Mouse (Mus musculus) right cerebral cortex, postnatal 36 days (tissue): Measurements from ENCODE around the gene Abi3.
"Not testable (repeated sequence)": the region's sequence is repeated elsewhere in the genome, so short reads cannot be mapped to it uniquely, and the experiment has no call there.

Experiments
- DNase-seq, 2 experiments: peaks; one replicate each; pipeline ENCODE4 v3.0.0; 2022; ENCODE audit warnings: low spot score in 2 of 2, mixed read lengths in 1 of 2

The Abi3 gene

DNA sequence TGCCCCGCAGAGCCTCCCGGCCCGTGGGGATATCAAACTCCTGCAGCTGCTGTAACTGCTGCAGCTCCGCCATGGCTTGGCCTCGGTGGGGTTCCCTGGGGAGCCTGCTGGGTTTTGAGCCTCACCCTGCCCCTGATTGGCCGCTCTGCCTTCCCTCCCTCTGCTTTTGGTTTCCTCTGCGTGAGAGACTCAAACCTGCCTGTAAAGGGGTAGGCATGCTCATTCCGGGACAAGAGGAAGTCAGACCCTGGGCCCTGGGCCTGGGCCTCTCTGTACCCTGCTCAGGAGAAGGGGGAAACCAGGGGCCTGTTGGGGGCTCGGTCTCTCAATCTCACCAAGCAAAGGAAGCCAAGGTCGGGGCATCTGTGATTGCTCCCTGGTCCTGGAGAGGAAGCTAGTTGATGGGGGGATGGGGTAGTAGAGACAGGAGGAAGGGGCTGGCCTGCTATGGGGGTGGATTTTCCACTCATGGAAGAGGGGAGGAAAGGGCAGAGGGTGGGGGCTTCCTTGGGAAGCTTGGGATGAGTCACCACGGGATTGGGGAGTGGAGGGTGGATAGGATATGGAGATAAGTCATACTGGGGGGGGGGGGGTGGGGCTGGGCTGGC, at the start of gene Abi3:
Gene Abi3, minus strand, starts transcription at position 403 of the 608 bp plus-strand sequence.
- DNase-seq: no peak

DNA sequence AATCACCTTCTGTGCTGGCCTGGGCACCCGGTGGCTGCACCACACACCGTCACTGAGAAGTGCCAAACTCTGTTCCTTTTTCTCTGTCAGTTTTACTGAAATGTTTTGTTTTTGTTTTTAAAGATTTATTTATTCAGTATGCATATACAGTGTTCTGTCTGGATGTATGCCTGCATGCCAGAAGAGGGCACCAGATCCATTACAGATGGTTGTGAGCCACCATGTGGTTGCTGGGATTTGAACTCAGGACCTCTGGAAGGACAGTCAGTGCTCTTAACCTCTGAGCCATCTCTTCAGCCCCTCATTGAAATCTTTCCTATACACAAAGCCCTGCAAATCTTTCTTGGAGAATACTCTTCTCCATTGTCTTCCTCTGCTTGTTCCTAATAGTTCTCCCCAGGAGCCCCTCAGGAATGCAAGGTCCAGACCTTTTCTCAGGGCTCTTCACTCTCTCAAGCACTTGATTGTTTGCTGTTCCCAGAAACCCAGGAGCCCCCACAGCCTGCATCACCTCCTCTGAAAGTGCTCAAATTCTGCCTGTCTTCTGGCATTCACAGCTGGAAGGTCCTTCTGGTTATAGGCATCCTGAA, 48.3 kb upstream of the Abi3 start:
- no peak for DNase-seq

DNA sequence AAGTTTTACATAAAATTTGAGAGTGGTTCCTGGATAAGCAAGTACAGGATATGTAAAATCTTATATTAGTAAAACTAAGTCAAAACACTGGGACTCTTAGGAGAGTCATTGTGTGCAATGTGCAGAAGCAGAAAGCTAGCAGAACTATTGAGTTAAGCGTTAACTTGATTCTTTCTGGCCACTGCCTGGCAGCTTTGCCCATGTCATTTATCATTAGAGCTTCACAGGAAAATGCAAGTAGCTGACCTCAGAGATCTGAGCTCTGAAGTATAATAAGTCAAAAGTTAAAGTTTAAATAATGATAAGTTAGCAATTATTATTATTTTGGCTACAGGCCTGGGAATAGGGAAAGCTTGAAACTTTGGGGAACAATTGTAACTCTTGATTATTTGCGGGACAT, 37.6 kb upstream of the Abi3 start:
- DNase-seq: not testable (repeated sequence)

DNA sequence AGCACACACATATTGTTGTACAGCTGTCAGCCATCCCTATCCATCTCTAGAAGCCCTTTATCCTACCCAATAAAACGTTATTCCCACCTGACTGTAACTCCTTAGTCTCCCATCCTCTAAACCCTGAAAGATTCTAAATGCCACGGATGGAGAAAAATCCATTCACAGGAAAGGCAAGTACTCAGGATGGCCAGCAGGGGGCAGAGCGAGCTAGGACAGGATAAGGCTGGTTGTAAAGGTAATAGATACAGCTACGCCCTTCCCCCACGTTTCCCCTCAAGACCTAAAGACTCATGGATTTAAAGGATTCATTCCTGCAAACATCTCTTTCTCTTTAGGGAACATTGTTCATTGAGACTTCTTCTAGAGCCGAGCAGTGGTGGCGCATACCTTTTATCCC, 34.0 kb upstream of the Abi3 start:
- DNase-seq: no peak

DNA sequence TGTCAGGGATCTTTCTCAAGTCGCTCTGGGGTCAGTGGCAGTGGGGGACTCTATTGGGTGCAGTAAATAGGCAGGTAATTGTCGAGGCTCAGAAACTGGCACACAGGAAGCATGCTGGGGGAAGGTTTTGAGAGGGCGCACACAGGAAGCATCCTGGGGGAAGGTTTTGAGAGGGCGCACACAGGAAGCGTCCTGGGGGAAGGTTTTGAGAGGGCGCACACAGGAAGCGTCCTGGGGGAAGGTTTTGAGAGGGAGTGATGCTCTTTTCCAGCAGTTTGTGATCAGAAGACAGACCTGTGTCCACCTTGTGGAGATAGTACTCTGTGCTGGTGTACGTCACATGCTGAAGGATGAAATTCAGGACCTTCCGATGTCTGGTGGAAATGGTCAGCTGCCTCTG, 33.5 kb upstream of the Abi3 start:
- DNase-seq: no peak

DNA sequence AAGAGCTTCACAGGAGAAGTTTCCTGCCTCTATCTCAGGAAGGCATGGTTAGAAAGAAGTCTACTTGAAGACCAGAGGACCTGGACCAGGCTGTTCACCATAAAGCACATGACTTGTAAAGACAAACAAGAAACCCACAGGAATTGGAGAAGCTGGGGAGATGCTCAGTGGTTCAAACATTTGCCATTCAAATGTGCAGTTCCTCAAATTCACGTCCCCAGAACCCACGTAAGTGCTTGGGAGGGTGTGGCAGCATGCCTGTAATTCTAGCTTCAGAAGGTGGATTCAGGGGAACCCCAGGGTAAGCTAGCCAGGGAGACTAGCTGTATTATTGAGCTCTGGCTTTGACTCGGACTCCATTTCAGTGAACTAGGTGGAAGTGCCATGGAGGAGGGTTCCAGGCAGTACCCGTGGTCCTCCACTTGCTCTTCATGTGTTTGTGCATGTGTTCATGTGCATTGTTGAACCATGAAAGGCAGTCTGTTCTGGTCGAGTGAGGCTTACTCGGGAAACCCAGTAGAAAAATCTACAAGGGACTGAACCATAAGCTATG, 27.7 kb upstream of the Abi3 start:
- DNase-seq: no peak

DNA sequence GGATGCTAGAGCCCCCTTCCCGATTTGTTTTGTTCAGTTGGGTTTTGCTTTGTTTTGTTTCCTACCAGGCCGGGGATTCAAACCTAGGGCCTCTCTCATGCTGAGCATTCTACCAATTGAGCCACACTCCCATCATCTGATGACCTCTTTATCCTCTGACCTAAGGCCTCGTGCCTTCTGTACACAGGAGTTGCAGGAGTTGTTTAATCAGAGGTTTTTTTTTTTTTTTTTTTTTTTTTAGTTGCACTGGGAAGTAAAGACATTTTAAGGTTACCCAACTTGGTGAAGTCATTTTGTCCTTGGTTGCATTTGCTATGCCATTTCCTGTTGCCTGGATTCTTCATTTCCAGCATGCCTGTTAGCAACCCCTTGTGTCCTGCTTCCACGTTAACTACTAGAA, 27.2 kb upstream of the Abi3 start:
- DNase-seq: no peak

DNA sequence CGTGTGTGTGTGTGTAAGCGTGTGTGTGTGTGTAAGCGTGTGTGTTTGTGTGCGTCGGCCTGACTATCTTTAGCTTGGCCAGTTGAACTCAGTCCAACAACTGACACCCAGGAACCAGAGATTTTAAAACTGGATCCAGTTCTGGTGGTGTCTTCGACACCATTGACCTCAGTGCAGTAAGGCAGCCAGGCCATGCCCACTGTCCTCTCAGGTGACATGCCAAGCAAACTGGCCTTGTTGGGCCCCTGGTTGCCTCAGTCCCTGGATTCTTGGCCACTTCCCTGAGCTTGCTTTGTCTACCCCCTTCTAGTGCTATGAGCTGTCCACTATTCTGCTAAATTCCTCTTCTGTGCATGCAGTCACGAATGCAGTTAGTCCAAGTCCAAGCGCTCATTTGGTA, 19.1 kb upstream of the Abi3 start:
- no peak for DNase-seq

DNA sequence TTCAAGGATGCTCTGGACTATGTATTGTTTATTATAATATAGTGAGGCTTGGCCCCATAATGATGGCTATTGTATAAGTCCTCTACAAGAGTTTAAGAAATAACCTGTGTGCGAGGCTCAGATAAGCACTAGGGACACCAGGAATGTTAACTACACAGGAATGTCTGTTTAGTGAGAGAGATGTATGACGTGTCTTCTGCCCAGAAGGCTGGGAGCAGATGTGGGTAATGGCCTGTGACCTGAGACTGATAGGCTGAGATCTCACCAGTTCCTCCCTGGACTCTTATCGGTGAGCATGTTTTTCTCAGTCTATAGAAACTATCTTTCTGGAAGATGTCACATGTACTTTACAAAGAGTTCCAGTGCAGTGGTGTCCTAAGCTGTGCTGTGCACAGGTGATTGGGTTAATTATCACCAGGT, 17.8 kb upstream of the Abi3 start:
- DNase-seq: no peak

DNA sequence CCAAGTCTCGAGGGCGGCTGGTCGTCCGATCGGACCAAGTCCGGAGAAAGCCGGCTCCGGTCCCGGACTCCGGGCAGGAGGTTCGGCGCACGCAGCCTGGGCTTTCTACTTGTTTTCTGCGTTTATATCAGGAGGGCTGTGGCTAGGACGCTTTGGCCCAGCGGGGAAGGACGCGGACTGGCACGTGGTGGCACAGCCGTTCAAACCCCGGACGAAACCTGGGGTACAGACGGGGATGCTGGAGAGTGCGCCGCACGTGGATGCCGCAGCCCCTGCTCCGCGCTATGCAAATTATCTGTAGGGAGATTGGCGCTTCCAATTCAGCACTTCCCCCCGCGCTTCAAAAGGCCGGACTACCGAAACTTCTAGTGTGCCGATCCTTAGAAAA, 17.2 kb upstream of the Abi3 start:
- DNase-seq: no peak

DNA sequence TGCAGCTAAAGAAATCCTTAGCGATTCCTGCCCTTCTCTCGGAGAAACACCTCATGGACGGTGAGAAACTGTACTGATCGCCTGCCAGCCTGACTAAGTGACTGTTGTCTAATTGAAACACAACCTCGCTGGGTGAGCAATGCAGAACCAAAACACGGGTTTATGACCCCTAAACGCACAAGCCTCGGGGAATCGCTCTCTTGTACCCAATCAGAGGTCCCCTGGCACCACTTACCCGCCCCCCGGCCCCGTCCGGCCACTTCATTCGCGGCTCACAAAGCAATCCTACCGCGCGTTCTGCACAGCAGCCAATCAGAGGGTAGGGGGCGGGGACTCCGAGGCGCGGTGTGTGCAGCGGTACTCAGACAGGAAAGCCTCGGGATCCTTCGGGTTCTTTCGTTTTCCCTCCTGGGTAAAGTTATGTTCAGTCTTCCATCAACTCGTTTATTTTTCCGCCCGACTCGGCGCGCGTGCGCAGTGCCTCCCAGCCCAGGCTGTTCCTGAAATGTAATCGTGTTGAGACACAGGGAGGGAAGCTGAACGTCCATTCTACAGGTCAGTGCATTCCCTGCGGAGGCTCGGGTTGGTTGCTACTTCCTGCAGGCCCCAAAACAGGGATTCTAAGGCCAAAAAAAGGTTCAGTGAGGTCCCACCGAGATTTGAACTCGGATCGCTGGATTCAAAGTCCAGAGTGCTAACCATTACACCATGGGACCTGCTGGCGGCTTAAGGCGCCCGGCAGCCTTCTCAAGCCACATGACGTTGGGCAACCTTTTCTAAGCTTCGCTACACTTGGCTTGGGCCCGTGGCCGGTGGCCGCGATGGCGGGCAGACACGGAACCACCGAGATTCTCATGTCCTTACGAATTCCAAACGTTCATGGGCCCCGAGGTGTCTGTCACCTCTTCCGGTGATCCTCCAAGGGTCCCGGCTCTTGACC, 16.5 kb upstream of the Abi3 start:
- DNase-seq: peak; percentile 95 to 97

DNA sequence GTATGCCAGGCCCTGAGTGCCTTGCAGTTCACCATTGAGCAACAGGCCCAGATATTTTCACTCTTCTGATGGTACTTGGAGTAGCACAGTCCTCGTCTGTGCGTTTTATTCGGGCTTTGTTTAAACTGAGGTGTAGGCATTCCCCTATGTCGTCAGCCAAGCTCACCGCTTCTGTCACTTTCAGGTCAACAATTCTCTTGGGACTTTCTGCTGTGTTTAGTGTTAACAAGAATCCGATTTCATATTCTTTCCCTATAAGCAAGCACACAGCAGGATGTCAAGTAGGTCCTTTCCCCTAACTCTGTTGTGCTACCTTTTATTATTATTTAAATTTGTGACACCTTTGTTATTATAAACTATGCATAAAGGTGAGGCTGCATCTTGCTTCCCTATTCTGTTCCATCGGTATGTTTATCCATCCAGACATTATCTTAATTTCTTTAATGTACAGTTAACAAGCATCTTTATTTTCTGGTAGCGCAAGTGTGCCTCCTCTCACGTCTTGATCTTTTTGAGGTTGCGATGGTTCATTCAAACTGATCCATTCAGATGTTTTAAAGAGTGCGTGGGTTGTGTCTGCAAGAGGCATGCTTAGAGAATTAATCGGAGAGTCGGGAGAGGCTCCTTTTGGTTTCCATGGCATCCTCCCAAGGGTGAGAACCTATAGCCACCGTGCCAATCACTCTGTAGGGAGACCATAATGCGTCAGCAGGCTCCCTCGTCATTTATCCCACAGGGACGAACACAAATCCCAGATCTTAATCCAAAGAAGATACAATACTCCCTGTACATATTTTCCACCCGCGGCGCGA, 15.6 kb upstream of the Abi3 start:
- no peak for DNase-seq

DNA sequence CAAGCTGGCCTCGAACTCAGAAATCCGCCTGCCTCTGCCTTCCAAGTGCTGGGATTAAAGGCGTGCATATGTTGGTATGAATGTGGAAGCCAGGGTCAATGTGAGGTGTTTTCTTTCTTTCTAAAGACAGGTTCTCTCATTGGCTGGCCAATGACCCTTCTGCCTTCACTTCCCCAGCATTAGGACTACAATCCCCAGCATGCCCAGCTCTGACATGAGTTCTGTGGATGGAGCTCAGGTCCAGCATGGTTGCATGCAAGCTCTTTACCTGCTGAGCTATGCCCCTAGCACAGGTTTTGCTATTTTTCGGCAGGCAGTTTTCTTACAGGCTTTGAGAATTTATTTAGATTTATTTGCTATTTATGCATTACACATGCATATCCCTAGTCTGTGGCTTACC, 15.0 kb upstream of the Abi3 start:
- DNase-seq: no peak

DNA sequence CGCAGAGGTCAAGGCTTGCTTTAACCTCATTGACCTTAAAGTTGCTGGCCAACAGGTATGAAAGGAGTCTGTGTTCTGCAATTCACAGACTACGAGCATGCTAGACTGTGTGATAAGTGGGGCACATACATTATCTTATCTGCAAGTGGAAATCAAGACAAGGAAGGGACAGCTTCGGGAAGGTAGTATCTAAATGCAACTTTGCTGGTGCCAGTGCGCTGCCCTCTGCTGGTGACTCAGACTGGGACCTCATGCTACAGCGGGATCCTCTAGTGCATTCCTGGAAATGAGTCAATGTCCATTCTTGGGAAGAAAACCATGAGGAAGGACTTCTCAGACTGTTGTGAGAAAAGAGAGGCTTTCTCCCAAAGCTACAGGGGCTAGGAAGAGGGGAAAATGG, 11.4 kb upstream of the Abi3 start:
- DNase-seq: no peak

DNA sequence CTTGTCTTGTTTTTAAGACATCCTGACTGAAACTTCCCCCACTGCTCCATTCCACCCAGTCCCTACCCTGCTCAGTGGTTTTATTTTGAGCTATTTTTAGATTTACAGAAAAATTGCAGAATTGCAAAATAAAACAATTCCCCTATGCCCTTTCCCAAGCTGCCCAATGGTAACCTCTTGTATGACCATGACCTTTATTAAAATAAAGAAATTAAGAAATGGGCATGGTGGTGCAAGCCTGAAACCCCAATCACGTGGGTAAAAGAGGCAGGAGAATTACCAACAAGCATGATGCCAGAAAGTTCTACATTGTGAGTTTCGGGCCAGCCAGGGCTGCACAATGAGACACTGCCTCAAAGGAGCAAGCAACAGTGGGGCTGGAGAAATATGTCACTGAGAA, 8.6 kb upstream of the Abi3 start:
- DNase-seq: no peak

DNA sequence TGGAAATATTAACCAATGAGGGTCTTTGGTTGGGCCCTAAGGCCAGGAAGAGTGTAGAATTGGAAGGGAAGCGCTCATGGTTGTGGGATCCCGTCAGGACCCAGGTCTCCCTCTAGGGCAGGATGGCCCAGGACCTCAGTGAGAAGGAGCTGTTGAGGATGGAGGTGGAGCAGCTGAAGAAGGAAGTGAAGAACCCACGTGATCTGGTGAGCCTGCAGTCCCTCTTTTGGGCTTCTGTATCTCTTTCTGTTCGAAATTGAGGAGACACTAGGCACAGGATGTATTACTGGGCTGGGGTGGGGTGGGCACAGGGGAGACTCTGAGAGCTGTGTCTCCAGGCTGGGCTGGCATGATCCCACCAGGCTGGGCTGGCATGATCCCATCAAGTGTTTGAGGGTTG, 2.7 kb upstream of the Abi3 start:
- no peak for DNase-seq

DNA sequence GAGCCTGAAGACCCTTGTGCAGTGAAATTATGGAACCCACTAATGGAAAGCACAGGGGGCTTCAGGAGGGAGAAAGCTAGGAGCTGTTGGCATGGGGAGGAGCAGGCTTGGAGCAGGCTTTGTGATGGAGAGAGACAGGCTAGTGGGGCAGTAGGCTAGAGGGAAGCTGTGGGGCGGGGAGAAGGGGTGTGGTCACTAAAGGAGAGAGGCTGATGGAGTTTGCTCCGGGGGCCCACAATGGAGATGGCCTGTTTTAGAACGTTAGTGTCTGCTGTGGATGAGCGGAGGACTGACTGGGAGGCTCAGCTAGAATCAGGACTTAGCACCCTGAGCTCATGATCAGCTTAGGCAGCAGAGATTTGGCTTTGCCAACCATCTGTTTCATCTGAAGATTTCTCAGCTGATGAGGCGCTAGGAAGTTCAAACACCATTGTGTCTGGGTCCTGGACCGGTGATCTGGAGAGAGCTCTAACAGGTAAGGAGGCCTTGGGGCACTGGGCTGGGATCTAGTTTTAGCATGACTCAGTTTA, 1.2 kb upstream of the Abi3 start:
- no peak for DNase-seq

DNA sequence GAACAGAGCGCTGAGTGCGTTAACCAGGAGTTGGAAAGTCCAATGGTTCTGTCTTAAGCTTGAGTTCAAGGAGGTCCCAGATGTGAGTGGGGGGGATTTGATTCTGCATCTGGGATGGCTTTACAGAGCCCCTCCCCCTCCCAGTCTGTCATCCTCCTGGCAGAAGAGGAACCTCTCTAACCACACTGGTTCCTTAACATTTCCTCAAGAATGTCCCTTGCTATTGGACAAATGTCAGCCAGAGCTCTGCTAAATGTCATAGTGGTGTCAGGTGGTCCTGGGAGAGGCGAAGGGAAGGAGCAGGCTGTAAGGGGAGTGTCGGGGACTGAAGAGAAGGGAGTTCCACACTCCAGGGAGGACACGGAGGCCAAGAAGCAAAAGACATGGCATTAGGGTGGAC, 677 bp upstream of the Abi3 start:
- no peak for DNase-seq

DNA sequence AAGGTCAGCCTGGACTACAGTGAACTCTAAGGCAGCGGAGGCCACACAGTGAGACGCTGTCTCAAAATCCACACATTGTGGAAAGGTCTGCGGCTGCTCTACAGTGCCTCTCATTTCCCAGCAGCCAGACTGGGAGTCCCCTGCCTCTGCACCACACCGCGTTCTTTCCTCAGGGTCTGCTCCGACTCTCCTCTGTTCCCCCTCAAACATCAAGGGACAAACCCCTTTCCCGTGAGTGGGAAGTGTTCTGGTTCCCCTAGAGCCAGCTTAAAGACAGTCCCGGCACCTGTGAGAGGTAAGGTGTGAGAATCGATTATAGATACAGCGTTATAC, 812 bp downstream of the Abi3 start:
- DNase-seq: no peak

DNA sequence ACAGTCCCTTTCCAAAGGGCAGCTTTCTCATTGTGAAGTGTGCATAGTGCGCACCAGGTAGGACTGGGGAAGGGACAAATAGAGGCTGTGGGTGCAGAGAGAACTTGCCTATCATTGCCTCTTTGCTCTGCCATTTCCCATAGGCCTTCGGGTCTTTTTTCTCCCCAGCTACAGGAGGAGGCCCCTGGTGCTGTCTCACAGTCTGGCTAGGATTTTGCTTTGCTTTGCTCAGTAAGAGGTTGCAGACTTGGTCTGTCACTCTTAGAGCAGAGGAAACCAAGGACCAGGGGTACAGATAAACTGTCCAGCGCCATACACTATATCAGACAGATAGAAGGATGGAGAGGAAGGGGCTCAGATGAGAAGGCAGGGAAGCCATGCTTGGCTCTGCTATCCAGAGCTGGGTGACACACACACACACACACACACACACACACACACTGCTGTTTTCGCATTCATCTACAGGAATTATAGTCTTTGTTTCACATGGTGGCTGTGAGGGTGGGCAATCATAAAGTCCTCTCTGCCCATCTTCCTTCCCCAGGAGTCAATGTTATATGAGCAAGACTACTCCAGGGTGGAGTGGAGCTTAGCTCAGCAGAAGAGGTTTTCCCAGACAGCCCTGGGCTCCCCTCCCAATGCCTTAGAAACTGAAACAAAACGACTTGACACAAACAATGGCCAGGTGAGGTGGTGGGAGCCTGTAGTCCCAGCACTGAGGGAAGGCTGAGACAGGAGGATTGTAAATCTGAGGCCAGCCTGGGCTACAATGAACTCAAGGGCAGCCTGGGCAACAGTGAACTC, 1.4 kb downstream of the Abi3 start:
- no peak for DNase-seq
